Mouse (Mus musculus) stomach, postnatal 0 days (tissue): Measurements from ENCODE around the gene Zfp697.
"Not testable (repeated sequence)": the region's sequence is repeated elsewhere in the genome, so short reads cannot be mapped to it uniquely, and the experiment has no call there.

ENCODE experiments used
- CTCF ChIP-seq: IDR thresholded peaks from 2 replicates; pipeline ENCODE4 v1.5.1; 2016; ENCODE audit warnings: antibody characterized with exemption, low read depth, mild to moderate bottlenecking, moderate library complexity
- EP300 ChIP-seq: optimal IDR thresholded peaks from 2 replicates; pipeline ENCODE3; 2016; ENCODE audit warnings: antibody characterized with exemption

DNA sequence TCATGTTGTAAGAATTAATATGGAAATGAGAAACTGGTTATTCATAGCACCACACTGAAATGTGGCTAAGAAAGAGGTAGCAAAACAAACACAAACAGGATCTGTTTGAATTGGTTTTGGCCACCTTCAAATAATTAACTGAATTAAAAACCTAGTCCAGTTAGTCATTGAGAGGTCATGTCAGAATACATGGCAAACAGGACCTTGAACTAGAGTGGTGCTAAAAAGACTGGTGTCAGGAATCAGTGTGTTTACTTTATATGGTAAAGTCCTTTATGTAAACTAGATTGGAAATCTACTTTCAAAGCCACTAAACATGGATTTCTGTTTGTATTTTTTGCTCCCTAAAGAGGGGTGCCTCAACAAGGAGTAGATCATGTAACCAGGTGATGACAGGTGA lies 200.4 kb downstream of the Zfp697 start:
- TF ChIP-seq CTCF, EP300: not testable (repeated sequence)
